Mouse (Mus musculus): ENCODE data around the gene Klhl18. TPM values are rescaled to one million over a fixed set of nuclear protein-coding genes. Genes with fewer than 3 reads are reported as not detected.

The Klhl18 gene
- total and polyA plus RNA-seq, 2 experiments, result 2.0 to 6.9 TPM

DNA sequence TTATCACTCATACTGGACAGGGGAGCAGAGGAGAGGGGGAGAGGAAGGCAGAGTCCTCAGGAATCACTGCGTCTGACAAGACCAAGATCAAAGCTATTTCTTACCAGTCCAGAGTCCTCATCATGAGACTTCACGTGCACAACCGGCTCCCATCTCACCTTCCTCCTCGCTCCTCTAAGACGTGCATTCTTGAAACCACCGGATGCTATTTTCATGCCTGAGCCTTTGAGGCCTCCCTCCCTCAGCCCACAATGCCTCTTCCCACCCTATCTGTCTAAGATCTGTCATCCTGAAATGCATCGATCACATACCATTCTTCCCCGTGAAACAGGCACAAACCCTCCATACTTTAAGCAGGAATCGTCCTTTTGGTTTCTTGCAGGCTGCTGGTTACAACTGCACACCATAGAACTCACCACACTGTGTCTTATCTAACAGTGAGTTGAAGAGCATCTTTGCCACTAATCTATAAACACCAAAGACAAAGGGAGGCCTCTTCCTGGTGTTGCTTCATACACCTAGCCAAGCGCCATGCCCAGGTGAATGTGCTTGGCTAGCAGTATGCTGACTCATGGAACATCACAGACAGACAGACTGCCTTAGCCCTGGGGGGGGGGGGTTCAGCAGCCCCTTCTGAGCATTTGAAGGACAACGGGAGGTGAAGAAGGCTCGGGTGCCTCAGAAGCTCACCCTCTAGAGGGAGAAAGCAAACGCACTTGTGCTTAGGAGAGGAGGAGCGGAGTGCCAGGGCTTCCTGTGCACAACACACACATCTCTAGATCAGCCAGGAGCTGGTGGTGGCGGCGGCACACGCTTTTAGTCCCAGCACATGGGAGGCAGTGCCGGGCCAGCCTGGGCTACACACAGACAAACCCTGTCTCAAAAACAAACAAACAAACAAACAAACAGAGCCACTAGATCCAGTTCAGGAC is 15.3 kb downstream of the Klhl18 start:
- Histone ChIP-seq H3K4me3 (ENCODE audit: insufficient read depth, low read depth, low read length) (no peak overlapping the region), H3K27me3 (ENCODE audit: control insufficient read depth, insufficient read depth, low read length) (no peaks in the 10 kb centered on the region), H3K27ac (replicated peaks; ENCODE audit: insufficient read depth, low read depth, low read length) (no peak overlapping the region), H3K79me2 (ENCODE audit: control insufficient read depth, insufficient read depth, low read length) (peaks cover 5% of the 10 kb centered on the region; the same call in 1 of the 2 replicates), H3K9ac (ENCODE audit: low read depth, low read length) (no peak overlapping the region), H3K4me1 (ENCODE audit: control insufficient read depth, insufficient read depth, low read length) (no peaks in the 10 kb centered on the region), H3K36me3 (ENCODE audit: control insufficient read depth, insufficient read depth, low read length) (no peaks in the 10 kb centered on the region)
- 89% methylated on average over 18 of the region's 18 CpGs for WGBS
- DNase-seq (ENCODE audit: extremely low read depth, low read depth, low spot score), result no peak
- TF ChIP-seq CTCF (IDR thresholded peaks at IDR 0.05; ENCODE audit: low read depth, low read length), result no peak
- no peak for TF ChIP-seq POLR2A (IDR thresholded peaks at IDR 0.05; ENCODE audit: extremely low read depth, insufficient read depth, low read length)

DNA sequence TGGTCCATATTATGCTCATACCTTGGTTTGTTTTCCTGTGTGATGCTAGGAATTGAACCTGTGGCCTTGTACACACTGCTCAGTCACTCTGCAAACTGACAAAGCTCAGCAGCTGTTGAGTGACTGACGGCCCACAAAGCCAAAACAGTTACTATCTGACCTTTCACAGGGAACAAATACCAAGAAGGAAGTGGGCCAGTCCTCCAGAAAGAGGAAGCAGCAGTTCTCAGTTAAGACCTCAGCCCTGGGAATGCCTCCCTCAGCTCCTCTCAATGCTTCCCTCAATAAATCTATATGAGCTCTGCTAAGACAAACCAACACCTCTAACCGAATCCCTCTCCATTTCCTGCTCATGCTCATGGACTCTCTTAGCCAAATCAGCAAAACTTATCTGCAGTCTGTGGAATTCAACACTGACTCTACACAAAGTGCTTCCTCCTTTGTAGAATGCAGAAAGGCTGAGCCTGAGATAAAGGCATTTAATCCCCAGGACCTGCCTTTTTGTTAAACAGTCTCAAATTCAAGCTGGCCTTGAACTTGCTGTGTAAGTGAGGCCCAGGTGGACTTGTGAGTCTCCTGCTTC is 17.3 kb downstream of the Klhl18 start:
- TF ChIP-seq CTCF (IDR thresholded peaks at IDR 0.05; ENCODE audit: low read depth, low read length) (no peak), POLR2A (IDR thresholded peaks at IDR 0.05; ENCODE audit: extremely low read depth, insufficient read depth, low read length) (no peak)
- peak overlapping the region; percentile 46 for H3K27ac ChIP-seq (replicated peaks; ENCODE audit: insufficient read depth, low read depth, low read length)
- DNase-seq (ENCODE audit: extremely low read depth, low read depth, low spot score), result peak; percentile 51
- 0 out of 2 replicates have a peak, but pooled peaks cover 5% of the 10 kb centered on the region for H3K79me2 ChIP-seq (ENCODE audit: control insufficient read depth, insufficient read depth, low read length)
- H3K4me1 ChIP-seq (ENCODE audit: control insufficient read depth, insufficient read depth, low read length), result no peaks in the 10 kb centered on the region
- no peak overlapping the region for H3K4me3 ChIP-seq (ENCODE audit: insufficient read depth, low read depth, low read length)
- no peaks in the 10 kb centered on the region for H3K27me3 ChIP-seq (ENCODE audit: control insufficient read depth, insufficient read depth, low read length)
- 45% methylated on average over 2 of the region's 2 CpGs for WGBS
- no peak overlapping the region for H3K9ac ChIP-seq (ENCODE audit: low read depth, low read length)
- no peaks in the 10 kb centered on the region for H3K36me3 ChIP-seq (ENCODE audit: control insufficient read depth, insufficient read depth, low read length)

DNA sequence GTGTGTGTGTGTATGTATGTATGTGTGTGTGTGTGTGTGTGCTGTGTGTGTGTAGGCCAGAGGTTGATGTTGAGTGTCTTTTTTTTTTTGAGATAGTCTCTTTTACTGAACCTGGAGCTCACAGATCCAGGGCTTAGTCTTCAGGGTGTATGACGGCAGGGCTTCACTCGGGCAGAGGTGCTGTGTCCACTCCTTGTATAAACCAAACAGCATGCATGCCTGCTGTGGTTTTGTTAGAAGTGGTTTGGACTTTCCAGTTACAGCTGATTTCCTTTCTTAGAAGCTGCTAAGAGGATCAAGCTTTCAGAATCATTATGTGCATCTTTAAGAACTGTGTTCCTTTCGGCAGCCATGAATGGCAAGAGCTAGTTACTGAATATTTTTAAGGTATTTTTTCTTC is 18.6 kb downstream of the Klhl18 start:
- no peak overlapping the region for H3K4me3 ChIP-seq (ENCODE audit: insufficient read depth, low read depth, low read length)
- no peaks in the 10 kb centered on the region for H3K36me3 ChIP-seq (ENCODE audit: control insufficient read depth, insufficient read depth, low read length)
- TF ChIP-seq CTCF (IDR thresholded peaks at IDR 0.05; ENCODE audit: low read depth, low read length) (no peak), POLR2A (IDR thresholded peaks at IDR 0.05; ENCODE audit: extremely low read depth, insufficient read depth, low read length) (no peak)
- H3K79me2 ChIP-seq (ENCODE audit: control insufficient read depth, insufficient read depth, low read length), result no peaks in the 10 kb centered on the region
- H3K4me1 ChIP-seq (ENCODE audit: control insufficient read depth, insufficient read depth, low read length), result no peaks in the 10 kb centered on the region
- H3K9ac ChIP-seq (ENCODE audit: low read depth, low read length), result no peak overlapping the region
- DNase-seq (ENCODE audit: extremely low read depth, low read depth, low spot score), result no peak
- H3K27ac ChIP-seq (replicated peaks; ENCODE audit: insufficient read depth, low read depth, low read length), result no peak overlapping the region
- WGBS, result 94% methylated on average over 3 of the region's 3 CpGs
- no peaks in the 10 kb centered on the region for H3K27me3 ChIP-seq (ENCODE audit: control insufficient read depth, insufficient read depth, low read length)

DNA sequence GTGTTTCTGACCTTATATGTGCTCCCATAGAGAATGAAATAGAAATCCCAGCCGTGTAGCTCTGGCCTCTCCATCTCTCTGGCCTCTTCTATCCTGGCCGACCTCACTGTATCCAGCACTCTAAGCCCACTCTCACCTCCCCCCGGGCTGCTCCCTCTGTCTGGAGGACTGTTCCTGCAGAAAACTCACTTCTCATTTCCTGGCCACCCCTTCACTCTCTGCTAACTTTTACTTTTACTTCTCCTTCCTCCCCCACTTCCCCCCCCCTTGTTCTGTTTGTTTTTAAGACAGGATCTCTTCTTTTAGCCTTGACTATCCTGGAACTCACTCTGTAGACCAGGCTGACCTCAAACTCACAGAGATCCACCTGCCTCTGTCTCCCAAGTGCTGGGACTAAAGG is 24.0 kb downstream of the Klhl18 start:
- no peak overlapping the region for H3K4me3 ChIP-seq (ENCODE audit: insufficient read depth, low read depth, low read length)
- no peaks in the 10 kb centered on the region for H3K4me1 ChIP-seq (ENCODE audit: control insufficient read depth, insufficient read depth, low read length)
- no peaks in the 10 kb centered on the region for H3K36me3 ChIP-seq (ENCODE audit: control insufficient read depth, insufficient read depth, low read length)
- no peak overlapping the region for H3K27ac ChIP-seq (replicated peaks; ENCODE audit: insufficient read depth, low read depth, low read length)
- no peaks in the 10 kb centered on the region for H3K79me2 ChIP-seq (ENCODE audit: control insufficient read depth, insufficient read depth, low read length)
- DNase-seq (ENCODE audit: extremely low read depth, low read depth, low spot score), result no peak
- no peaks in the 10 kb centered on the region for H3K27me3 ChIP-seq (ENCODE audit: control insufficient read depth, insufficient read depth, low read length)
- TF ChIP-seq POLR2A (IDR thresholded peaks at IDR 0.05; ENCODE audit: extremely low read depth, insufficient read depth, low read length) (no peak), CTCF (IDR thresholded peaks at IDR 0.05; ENCODE audit: low read depth, low read length) (no peak)
- H3K9ac ChIP-seq (ENCODE audit: low read depth, low read length), result no peak overlapping the region
- 72% methylated on average over 3 of the region's 3 CpGs for WGBS

DNA sequence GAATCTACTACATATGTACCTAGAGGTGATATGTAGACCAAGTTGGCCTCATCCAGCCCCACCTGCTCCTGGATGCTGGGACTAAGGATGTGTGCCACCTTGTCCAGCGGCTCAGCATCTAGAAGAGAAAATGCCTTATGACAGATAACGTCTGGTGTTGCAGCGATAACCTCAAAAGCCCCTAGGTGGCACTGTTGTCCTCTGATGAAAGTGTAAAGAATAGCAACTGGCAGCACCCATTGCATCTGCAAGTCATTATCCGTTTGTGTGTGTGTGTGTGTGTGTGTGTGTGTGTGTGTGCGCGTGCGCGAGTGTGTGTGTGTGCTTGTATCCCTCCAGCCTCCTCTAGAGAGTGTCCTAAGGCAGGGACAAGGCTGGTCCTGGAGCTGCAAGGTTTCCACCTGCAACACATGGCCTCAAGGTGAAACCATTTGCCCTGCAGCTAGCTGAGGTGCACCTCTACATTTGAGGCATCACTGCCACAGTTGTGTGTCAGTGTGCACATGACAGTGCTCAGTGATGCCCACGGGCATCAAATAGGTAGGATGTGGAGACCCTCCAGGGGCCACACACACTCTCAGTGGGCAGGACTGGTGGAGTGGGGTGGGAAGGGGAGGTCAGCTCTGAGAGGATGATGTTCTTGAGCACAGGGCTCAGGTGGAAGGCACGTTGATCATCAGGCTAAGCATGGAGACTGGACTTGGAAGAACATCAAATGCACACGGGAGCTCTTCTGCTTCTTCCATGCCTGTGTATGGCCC is 27.5 kb downstream of the Klhl18 start:
- no peak overlapping the region for H3K27ac ChIP-seq (replicated peaks; ENCODE audit: insufficient read depth, low read depth, low read length)
- no peak overlapping the region for H3K9ac ChIP-seq (ENCODE audit: low read depth, low read length)
- H3K79me2 ChIP-seq (ENCODE audit: control insufficient read depth, insufficient read depth, low read length), result no peaks in the 10 kb centered on the region
- H3K4me1 ChIP-seq (ENCODE audit: control insufficient read depth, insufficient read depth, low read length), result no peaks in the 10 kb centered on the region
- H3K36me3 ChIP-seq (ENCODE audit: control insufficient read depth, insufficient read depth, low read length), result no peaks in the 10 kb centered on the region
- H3K4me3 ChIP-seq (ENCODE audit: insufficient read depth, low read depth, low read length), result no peak overlapping the region
- WGBS, result 28% methylated on average over 11 of the region's 11 CpGs
- no peaks in the 10 kb centered on the region for H3K27me3 ChIP-seq (ENCODE audit: control insufficient read depth, insufficient read depth, low read length)
- peak; percentile 64 for DNase-seq (ENCODE audit: extremely low read depth, low read depth, low spot score)
- no peak for TF ChIP-seq POLR2A (IDR thresholded peaks at IDR 0.05; ENCODE audit: extremely low read depth, insufficient read depth, low read length)
- TF ChIP-seq CTCF (IDR thresholded peaks at IDR 0.05; ENCODE audit: low read depth, low read length), result peak; percentile 62

Measured in liver, adult 2 months (tissue).